Mouse (Mus musculus): Measurements from ENCODE around the gene Lrrfip1. TPM values are rescaled to one million over a fixed set of nuclear protein-coding genes. Genes with fewer than 3 reads are reported as not detected.

The Lrrfip1 gene
- polyA plus RNA-seq, 1 experiment: 74.1 TPM

DNA sequence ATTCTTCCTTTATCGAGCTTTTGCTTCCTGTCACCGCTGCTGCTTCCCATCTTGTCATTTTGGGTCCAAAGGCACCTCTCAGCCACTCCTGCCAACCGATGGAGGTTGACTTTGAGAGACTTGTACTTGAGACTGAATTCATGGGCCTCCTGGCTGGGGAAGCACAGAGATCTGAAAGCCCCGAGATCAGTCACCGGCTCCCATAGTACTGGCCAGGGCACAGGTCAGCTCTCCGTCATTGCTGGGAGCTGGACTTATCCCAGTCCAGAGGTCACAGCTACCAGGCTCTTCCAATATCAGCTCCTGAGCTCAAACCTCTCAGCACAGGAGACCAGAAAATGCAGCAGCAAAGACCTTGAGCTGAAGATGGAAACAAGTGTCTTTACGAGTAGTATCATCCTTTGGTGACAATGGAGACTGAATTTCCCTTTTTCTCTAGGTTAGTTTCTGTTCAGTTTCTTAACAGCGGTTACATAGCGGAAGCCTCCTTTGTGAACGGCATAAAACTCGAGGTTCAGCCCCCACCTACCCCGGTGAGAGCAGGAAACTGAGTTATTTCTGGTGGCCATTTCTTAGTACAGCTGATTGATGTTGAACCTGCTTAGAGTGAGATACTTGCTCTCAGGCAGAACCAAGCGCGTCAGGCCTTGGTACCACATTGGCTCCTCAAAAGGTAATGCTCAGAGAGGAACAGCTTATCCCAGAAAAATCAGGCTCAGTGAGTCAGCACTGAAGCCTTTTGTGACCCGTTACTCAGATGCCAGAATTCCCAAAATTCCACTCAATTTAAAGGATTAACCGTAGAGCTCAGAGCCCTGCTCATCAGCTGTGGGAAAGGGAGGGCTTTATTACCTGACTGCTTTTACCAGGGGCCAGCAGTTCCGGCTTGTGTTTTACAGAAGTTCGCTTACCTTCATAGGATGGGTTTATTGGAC, 59.0 kb downstream of the Lrrfip1 start:
- H3K27me3 ChIP-seq (ENCODE audit: control insufficient read depth, insufficient read depth, insufficient read length): no peaks in the 10 kb centered on the region
- H3K4me3 ChIP-seq (ENCODE audit: insufficient read depth, poor library complexity, severe bottlenecking): no peak overlapping the region
- peaks cover 94% of the 10 kb centered on the region for H3K79me2 ChIP-seq (ENCODE audit: control insufficient read depth, insufficient read depth)
- TF ChIP-seq MAX (IDR thresholded peaks at IDR 0.05) (no peak), MYOD1 (IDR thresholded peaks at IDR 0.05; ENCODE audit: control insufficient read depth, insufficient read length, low read depth) (peak; percentile 3)
- peaks cover 86% of the 10 kb centered on the region for H3K79me3 ChIP-seq (ENCODE audit: low read depth)
- H3ac ChIP-seq (ENCODE audit: control insufficient read depth, insufficient read length, low read depth): peak overlapping the region; percentile 53
- H3K36me3 ChIP-seq (ENCODE audit: control insufficient read depth, insufficient read depth): peaks cover 16% of the 10 kb centered on the region

DNA sequence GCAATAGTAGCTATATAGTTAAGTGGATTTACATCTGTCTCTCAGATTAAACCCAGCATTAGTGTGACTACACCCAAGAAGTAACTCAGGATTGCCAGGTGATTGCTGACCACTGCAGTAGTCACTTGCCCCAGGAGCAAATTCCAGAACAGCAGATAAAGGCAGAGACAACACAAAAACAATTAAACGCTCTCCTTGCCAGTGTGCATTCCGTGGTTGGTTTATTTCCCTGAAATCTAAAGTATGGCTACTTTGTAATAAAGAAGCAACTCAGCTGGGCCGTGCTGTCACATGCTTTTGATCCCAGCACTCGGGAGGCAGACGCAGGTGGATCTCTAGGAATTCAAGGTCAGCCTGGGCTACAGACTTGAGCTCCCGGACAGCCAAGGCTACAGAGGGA, 59.7 kb downstream of the Lrrfip1 start:
- Histone ChIP-seq H3K36me3 (ENCODE audit: control insufficient read depth, insufficient read depth) (peaks cover 23% of the 10 kb centered on the region), H3K27me3 (ENCODE audit: control insufficient read depth, insufficient read depth, insufficient read length) (no peaks in the 10 kb centered on the region), H3K79me3 (ENCODE audit: low read depth) (peaks cover 93% of the 10 kb centered on the region), H3K4me3 (ENCODE audit: insufficient read depth, poor library complexity, severe bottlenecking) (no peak overlapping the region), H3ac (ENCODE audit: control insufficient read depth, insufficient read length, low read depth) (no peak overlapping the region), H3K79me2 (ENCODE audit: control insufficient read depth, insufficient read depth) (peaks cover 100% of the 10 kb centered on the region)
- TF ChIP-seq CEBPB (IDR thresholded peaks at IDR 0.05; ENCODE audit: low read depth): no peak

DNA sequence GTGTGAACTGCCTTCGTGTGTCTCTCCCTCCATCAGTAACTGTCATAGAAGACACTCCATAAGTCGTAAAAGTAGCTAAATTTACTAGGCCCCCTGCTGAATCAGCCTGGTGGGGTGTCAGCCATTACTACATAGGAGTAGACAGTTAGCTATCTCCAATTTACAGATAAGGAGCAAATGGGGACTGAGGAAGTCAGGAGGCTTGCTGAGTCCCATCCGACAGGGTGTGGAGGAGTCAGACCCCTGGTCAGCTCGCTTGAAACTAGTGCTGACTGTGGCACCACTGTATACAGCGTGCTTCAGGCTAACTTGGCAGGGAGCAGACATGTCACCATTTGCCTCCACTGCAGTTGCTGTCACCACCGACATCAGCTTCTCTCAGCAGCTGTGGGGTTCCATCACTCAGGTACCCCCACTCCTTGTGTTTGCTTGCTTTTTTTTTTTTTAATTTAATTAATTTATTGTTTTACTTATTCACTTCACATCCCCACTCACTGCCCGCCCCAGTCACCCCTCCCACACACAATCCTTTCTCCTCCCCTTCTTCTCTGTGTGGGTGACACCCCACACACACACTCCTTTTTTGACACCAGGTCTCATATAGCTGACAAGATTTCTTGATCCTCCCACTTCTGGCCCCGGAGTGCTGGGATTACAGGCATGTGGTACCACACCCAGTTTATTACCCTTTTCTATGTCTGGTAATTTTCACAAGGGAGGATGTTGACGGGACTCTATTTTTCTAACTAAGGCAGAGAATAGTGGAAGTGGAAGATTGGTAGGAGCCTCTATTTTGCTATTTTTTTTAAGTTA, 61.5 kb downstream of the Lrrfip1 start:
- Histone ChIP-seq H3K27me3 (ENCODE audit: control insufficient read depth, insufficient read depth, insufficient read length) (no peaks in the 10 kb centered on the region), H3K79me2 (ENCODE audit: control insufficient read depth, insufficient read depth) (peaks cover 100% of the 10 kb centered on the region), H3K36me3 (ENCODE audit: control insufficient read depth, insufficient read depth) (peaks cover 41% of the 10 kb centered on the region), H3K4me3 (ENCODE audit: insufficient read depth, poor library complexity, severe bottlenecking) (no peak overlapping the region), H3ac (ENCODE audit: control insufficient read depth, insufficient read length, low read depth) (no peak overlapping the region), H3K79me3 (ENCODE audit: low read depth) (peaks cover 96% of the 10 kb centered on the region)
- TF ChIP-seq MYOG (IDR thresholded peaks at IDR 0.05; ENCODE audit: control insufficient read depth, extremely low read depth, insufficient read length): no peak
- TF ChIP-seq MAX (IDR thresholded peaks at IDR 0.05): no peak
- no peak for TF ChIP-seq USF1 (IDR thresholded peaks at IDR 0.05; ENCODE audit: low read depth)
- no peak for TF ChIP-seq CEBPB (IDR thresholded peaks at IDR 0.05; ENCODE audit: low read depth)
- TF ChIP-seq FOSL1 (IDR thresholded peaks at IDR 0.05; ENCODE audit: insufficient read depth, low read length, poor library complexity, severe bottlenecking): no peak
- no peak for TF ChIP-seq MYOD1 (IDR thresholded peaks at IDR 0.05; ENCODE audit: control insufficient read depth, insufficient read length, low read depth)
- TF ChIP-seq CTCF (IDR thresholded peaks at IDR 0.05; ENCODE audit: control insufficient read depth, insufficient read depth, insufficient read length): no peak

DNA sequence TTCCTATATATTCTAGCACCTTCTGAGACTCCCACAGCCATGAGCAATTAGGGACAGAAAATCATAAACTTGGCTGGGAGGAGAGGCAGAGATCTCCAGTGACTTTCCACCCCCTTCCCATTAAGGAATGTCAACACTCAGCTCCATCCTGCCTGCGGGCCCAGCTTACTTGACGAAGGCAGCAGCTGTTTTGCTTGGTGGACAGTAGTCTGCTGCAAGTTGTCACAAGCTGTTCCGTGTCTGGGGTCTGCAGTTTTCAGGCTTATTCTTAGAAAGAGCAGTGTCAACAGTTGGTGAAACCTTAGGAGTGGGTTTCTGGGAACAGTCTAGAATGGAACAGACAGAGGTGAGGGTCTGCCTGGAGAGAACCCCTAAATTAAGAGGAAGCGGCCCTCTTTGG, 62.6 kb downstream of the Lrrfip1 start:
- peaks cover 100% of the 10 kb centered on the region for H3K79me2 ChIP-seq (ENCODE audit: control insufficient read depth, insufficient read depth)
- no peaks in the 10 kb centered on the region for H3K27me3 ChIP-seq (ENCODE audit: control insufficient read depth, insufficient read depth, insufficient read length)
- peaks cover 96% of the 10 kb centered on the region for H3K79me3 ChIP-seq (ENCODE audit: low read depth)
- no peak overlapping the region for H3ac ChIP-seq (ENCODE audit: control insufficient read depth, insufficient read length, low read depth)
- H3K36me3 ChIP-seq (ENCODE audit: control insufficient read depth, insufficient read depth): peaks cover 41% of the 10 kb centered on the region
- TF ChIP-seq CTCF (IDR thresholded peaks at IDR 0.05; ENCODE audit: control insufficient read depth, insufficient read depth, insufficient read length): no peak
- peak; percentile 33 for TF ChIP-seq MYOD1 (IDR thresholded peaks at IDR 0.05; ENCODE audit: control insufficient read depth, insufficient read length, low read depth)
- H3K4me3 ChIP-seq (ENCODE audit: insufficient read depth, poor library complexity, severe bottlenecking): no peak overlapping the region

DNA sequence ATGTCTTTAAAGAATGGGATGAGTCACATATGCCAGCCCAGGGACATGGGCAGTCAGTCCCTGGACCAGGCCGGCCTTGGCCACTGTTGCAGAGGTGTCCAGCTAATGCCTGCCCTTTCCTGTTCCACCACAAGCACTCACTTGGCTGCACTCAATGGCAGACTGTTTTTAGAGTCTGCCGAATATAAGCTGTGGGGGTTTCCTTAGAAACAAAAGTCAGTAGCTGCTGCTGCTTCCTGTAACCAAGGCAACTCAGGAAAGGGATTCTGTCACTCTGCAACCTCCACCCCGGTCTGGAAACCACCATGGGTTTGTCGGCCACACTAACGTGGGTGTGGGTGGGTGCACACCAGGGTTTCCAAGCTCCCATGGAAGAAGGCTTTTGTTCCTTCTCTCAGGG, 63.8 kb downstream of the Lrrfip1 start:
- H3K36me3 ChIP-seq (ENCODE audit: control insufficient read depth, insufficient read depth): peaks cover 41% of the 10 kb centered on the region
- TF ChIP-seq MYOD1 (IDR thresholded peaks at IDR 0.05; ENCODE audit: control insufficient read depth, insufficient read length, low read depth) (no peak), MAX (IDR thresholded peaks at IDR 0.05) (no peak), MYOG (IDR thresholded peaks at IDR 0.05; ENCODE audit: control insufficient read depth, extremely low read depth, insufficient read length) (no peak), USF1 (IDR thresholded peaks at IDR 0.05; ENCODE audit: low read depth) (no peak), FOSL1 (IDR thresholded peaks at IDR 0.05; ENCODE audit: insufficient read depth, low read length, poor library complexity, severe bottlenecking) (peak; percentile 6), CEBPB (IDR thresholded peaks at IDR 0.05; ENCODE audit: low read depth) (no peak)
- no peak overlapping the region for H3ac ChIP-seq (ENCODE audit: control insufficient read depth, insufficient read length, low read depth)
- H3K27me3 ChIP-seq (ENCODE audit: control insufficient read depth, insufficient read depth, insufficient read length): no peaks in the 10 kb centered on the region
- H3K4me3 ChIP-seq (ENCODE audit: insufficient read depth, poor library complexity, severe bottlenecking): no peak overlapping the region
- peaks cover 94% of the 10 kb centered on the region for H3K79me3 ChIP-seq (ENCODE audit: low read depth)
- peaks cover 100% of the 10 kb centered on the region for H3K79me2 ChIP-seq (ENCODE audit: control insufficient read depth, insufficient read depth)

DNA sequence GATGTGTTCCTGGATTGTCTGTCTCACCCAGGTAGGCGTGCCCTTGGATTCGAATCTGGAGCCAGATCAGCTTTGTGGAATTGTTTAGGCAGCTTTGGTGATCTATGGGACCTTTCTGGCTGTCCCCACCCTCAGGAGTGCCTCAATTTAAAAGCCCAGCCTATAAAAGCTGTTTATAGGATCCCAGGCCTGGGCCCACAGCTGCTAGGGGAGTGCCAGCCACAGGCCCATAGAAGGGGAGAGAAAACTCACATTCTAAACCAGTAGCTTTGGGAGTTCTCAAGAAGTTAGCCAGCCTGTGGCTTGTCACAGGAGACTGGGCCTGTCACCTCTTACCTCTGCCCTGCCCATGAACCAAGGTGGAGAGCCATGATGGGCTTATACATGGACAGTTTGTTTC, 65.5 kb downstream of the Lrrfip1 start:
- Histone ChIP-seq H3K79me3 (ENCODE audit: low read depth) (peaks cover 93% of the 10 kb centered on the region), H3K79me2 (ENCODE audit: control insufficient read depth, insufficient read depth) (peaks cover 100% of the 10 kb centered on the region), H3K4me3 (ENCODE audit: insufficient read depth, poor library complexity, severe bottlenecking) (no peak overlapping the region), H3K27me3 (ENCODE audit: control insufficient read depth, insufficient read depth, insufficient read length) (no peaks in the 10 kb centered on the region), H3ac (ENCODE audit: control insufficient read depth, insufficient read length, low read depth) (no peak overlapping the region), H3K36me3 (ENCODE audit: control insufficient read depth, insufficient read depth) (peaks cover 44% of the 10 kb centered on the region)
- no peak for TF ChIP-seq USF1 (IDR thresholded peaks at IDR 0.05; ENCODE audit: low read depth)
- TF ChIP-seq MYOD1 (IDR thresholded peaks at IDR 0.05; ENCODE audit: control insufficient read depth, insufficient read length, low read depth): no peak
- TF ChIP-seq CTCF (IDR thresholded peaks at IDR 0.05; ENCODE audit: control insufficient read depth, insufficient read depth, insufficient read length): no peak
- no peak for TF ChIP-seq MYOG (IDR thresholded peaks at IDR 0.05; ENCODE audit: control insufficient read depth, extremely low read depth, insufficient read length)
- no peak for TF ChIP-seq CEBPB (IDR thresholded peaks at IDR 0.05; ENCODE audit: low read depth)
- no peak for TF ChIP-seq FOSL1 (IDR thresholded peaks at IDR 0.05; ENCODE audit: insufficient read depth, low read length, poor library complexity, severe bottlenecking)
- TF ChIP-seq MAX (IDR thresholded peaks at IDR 0.05): no peak

All from C2C12 (cell line).